Mouse (Mus musculus): ENCODE results near the gene Mllt10.

DNA sequence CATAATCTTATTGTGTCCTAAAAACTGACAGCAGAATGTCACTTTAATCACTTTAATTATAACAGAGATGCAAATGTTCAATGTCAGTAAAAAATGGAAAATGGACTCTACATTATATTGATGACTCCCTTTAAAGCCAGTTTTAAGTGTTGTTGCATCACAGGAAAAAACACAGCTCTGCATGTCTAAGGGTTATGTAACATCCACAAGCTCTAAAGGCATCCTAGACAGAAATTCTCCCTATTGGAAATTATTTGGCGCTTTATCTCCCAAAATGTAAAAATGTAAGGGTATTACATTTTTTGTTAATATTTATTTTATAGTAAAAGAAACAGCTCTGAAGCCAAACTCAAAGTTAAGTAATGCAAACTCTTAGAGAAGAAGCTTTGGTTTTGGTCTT lies 4.9 kb downstream of the Mllt10 start:
- TF ChIP-seq CTCF (IDR thresholded peaks at IDR 0.05; ENCODE audit: low read depth) = no peak
- TF ChIP-seq EP300 (IDR thresholded peaks at IDR 0.05; ENCODE audit: low read depth) = no peak

Measured in liver, postnatal 0 days (tissue).